Mouse (Mus musculus) Patski (cell line): ENCODE measurements around the gene Cox7a1. TPM values are rescaled to one million over a fixed set of nuclear protein-coding genes. Genes with fewer than 3 reads are reported as not detected.

ENCODE experiments used
- ATAC-seq: fragments of 100-300 bp; one replicate; pipeline ENCODE4 v1.8.0; 2021
- CTCF ChIA-PET: fragments of 350-600 bp; sonication (Branson Sonifier 250); formaldehyde crosslinking; loops from one replicate; lab custom pipeline; 2022; ENCODE audit warnings: inconsistent platforms; lab: Charles Lee
- POLR2A ChIA-PET: fragments of 350-600 bp; sonication (Branson Sonifier 250); formaldehyde crosslinking; loops from one replicate; lab custom pipeline; 2022; ENCODE audit warnings: antibody characterized with exemption, inconsistent platforms; lab: Charles Lee
- DNase-seq: peaks from one replicate; pipeline ENCODE4 v3.0.0-alpha.2; 2011; ENCODE audit warnings: low read depth, low spot score
- H3K27me3 ChIP-seq: fragments of 371-371 bp; one replicate; pipeline ENCODE4 v1.5.1; 2021
- CTCF ChIP-seq: fragments of 100-300 bp; IDR thresholded peaks from one replicate; pipeline ENCODE4 v1.5.1; 2021
- in situ Hi-C: fragments of 300-500 bp; cut with MboI; formaldehyde crosslinking; loops from 3 replicates; pipeline ENCODE4 v1.11.1; 2018; ENCODE audit warnings: low pct_unique_long_range_greater_than_20kb, mixed read lengths
- polyA plus RNA-seq: library from polyadenylated mRNA; unstranded; gene quantifications from one replicate; pipeline ENCODE4 v1.2.3, GENCODE M21; 2021

The Cox7a1 gene
- polyA plus RNA-seq, 1 experiment from 2014 or later: 0.89 TPM

GRCm38 (mm10) chr7:30188344-30189115, 4.6 kb downstream of the Cox7a1 start:
- DNase-seq: no peak
- ChIA-PET CTCF (interaction anchor here (1.0 to 2.3 kb wide), 3 partner anchors 10 to 18 kb away, joined by 3 to 12 read pairs (median 3); partner anchors contain the start of gene Capns1), POLR2A (interaction anchor here (0.9 kb wide), 1 partner anchor 11 kb away, joined by 4 read pairs; no protein-coding TSS in a partner anchor)
- ATAC-seq: no peak
- H3K27me3 ChIP-seq: no peaks in the 10 kb centered on the region
- TF ChIP-seq CTCF: no peak
- in situ Hi-C loops: no loop called here

- DNase-seq: no peak
- ATAC-seq: no peak
- ChIA-PET POLR2A (interaction anchor here (0.6 to 0.9 kb wide), 2 partner anchors 10 to 648 kb away, joined by 4 to 8 read pairs; no protein-coding TSS in a partner anchor), CTCF (interaction anchor here (1.0 to 2.3 kb wide), 2 partner anchors 10 to 15 kb away, joined by 3 to 12 read pairs; partner anchors contain the start of gene Capns1)
- H3K27me3 ChIP-seq: no peaks in the 10 kb centered on the region
- in situ Hi-C loops: no loop called here
- TF ChIP-seq CTCF: no peak
Measured at GRCm38 (mm10) chr7:30189116-30189491, 5.2 kb downstream of the Cox7a1 start.

DNA sequence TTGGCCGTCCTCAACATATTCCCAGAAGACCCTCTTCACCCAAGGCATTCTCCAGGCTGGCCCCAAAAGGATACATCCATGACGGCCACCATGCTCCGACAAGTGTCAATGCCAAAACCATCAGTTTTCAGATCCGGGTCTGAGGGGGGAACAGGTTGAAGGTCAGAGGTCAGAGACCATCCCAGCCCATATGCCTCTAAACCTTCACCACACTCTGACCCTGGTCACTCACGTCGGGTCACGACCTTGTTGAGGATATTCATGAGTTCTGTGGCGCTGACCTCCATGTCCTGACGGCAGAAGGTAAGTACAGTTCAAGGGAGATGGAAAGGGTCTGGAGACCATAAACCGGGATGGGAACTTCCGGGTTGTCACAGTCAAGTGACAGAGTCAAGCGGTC, 8.1 kb downstream of the Cox7a1 start:
- no peak for ATAC-seq

DNA sequence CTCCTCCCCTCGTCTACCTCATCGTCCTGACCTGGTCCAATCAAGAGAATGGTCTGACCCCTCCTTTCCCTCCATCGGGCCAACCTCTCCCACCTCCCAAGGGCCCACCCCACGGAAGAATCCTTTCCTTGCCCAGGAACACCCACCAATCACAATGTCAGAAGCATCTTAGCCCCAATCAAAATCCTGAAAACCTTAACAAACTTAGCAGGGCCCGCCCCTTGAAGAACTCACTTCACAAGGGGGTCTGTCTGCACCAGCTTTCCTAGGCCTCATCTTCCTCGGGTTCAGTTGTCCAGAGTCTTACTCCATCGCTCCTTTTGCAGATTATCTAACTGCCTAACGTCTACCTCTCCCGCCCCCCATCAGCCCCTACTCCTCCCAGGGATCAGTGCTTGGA, 9.1 kb downstream of the Cox7a1 start:
- in situ Hi-C loops: no loop called here
- no peaks in the 10 kb centered on the region for H3K27me3 ChIP-seq
- ChIA-PET CTCF (interaction anchor here (1.2 kb wide), 1 partner anchor 12 kb away, joined by 5 read pairs; no protein-coding TSS in a partner anchor), POLR2A (interaction anchor here (1.1 kb wide), 1 partner anchor 11 kb away, joined by 4 read pairs; no protein-coding TSS in a partner anchor)
- TF ChIP-seq CTCF: no peak
- DNase-seq (no peak), ATAC-seq (no peak)

More for the DNA sequence above, 8.1 kb downstream of the Cox7a1 start:
- H3K27me3 ChIP-seq: no peaks in the 10 kb centered on the region
- no peak for DNase-seq
- CTCF ChIA-PET: no interaction called here
- in situ Hi-C loops: no loop called here
- POLR2A ChIA-PET: no interaction called here
- no peak for TF ChIP-seq CTCF

- ChIA-PET POLR2A (interaction anchor here (0.8 to 1.1 kb wide), 2 partner anchors 12 to 15 kb away, joined by 3 to 4 read pairs; no protein-coding TSS in a partner anchor), CTCF (interaction anchor here (1.2 to 1.3 kb wide), 3 partner anchors 12 to 24 kb away, joined by 5 to 6 read pairs (median 5); no protein-coding TSS in a partner anchor)
- H3K27me3 ChIP-seq: no peaks in the 10 kb centered on the region
- ATAC-seq: peak; percentile 38
- no peak for TF ChIP-seq CTCF
- DNase-seq: no peak
- in situ Hi-C loops: no loop called here
Measured at GRCm38 (mm10) chr7:30193581-30194100, 9.7 kb downstream of the Cox7a1 start.

DNA sequence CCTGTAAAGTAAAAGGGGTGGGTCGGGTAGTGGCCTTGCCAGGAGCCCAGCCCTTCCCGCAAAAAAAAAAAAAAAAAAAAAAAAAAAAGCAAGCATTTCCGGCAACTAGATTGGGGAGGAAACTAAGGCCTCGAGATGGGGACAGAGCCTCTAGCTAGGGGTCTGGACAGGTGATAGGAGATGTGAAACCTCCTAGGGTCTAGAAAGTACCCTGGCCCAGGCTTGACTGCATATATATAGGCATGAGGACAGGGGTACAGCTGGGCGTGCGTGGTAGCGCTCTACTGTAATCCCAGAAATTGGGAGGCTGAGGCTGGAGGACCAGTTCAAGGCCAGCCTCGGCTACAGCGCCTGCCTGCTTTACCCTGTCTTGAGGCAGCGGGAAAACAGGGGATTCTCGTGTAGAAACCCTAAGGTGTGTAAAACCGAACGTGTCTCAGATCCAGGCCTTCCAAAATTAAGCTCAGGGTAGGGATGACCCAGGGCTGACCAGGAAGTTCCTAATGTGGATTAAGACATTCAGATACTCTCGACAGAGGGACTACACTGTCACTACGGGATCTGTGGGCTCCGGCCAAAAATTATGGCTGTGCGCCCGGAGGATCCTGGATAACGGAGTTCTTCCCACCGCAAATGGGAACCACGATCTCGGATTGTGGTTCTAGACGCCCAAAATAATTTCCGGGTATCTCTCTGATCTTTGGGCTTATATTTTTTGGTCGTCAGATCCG, 10.3 kb downstream of the Cox7a1 start:
- no peak for TF ChIP-seq CTCF
- in situ Hi-C loops: no loop called here
- ATAC-seq (no peak), DNase-seq (no peak)
- ChIA-PET POLR2A (interaction anchor here (0.6 to 1.2 kb wide), 4 partner anchors 13 to 182 kb away, joined by 3 to 4 read pairs (median 3); no protein-coding TSS in a partner anchor), CTCF (interaction anchor here (1.2 to 1.4 kb wide), 3 partner anchors 11 to 23 kb away, joined by 3 to 6 read pairs (median 5); no protein-coding TSS in a partner anchor)
- no peaks in the 10 kb centered on the region for H3K27me3 ChIP-seq

GRCm38 (mm10) chr7:30194884-30195283, 10.9 kb downstream of the Cox7a1 start:
- in situ Hi-C loops: no loop called here
- TF ChIP-seq CTCF: no peak
- DNase-seq (peak; percentile 79), ATAC-seq (peak; percentile 72)
- CTCF ChIA-PET: interaction anchor here (1.2 to 1.4 kb wide), 3 partner anchors 11 to 22 kb away, joined by 3 to 6 read pairs (median 5); no protein-coding TSS in a partner anchor
- POLR2A ChIA-PET: interaction anchor here (1.2 kb wide), 1 partner anchor 13 kb away, joined by 3 read pairs; no protein-coding TSS in a partner anchor
- H3K27me3 ChIP-seq: no peaks in the 10 kb centered on the region

- POLR2A ChIA-PET: interaction anchor here (1.2 kb wide), 1 partner anchor 14 kb away, joined by 3 read pairs; no protein-coding TSS in a partner anchor
- no peaks in the 10 kb centered on the region for H3K27me3 ChIP-seq
- TF ChIP-seq CTCF: no peak
- ATAC-seq: no peak
- in situ Hi-C loops: no loop called here
- DNase-seq: no peak
- CTCF ChIA-PET: interaction anchor here (1.4 to 1.9 kb wide), 2 partner anchors 10 to 17 kb away, joined by 3 to 5 read pairs; no protein-coding TSS in a partner anchor
Measured at GRCm38 (mm10) chr7:30195461-30195860, 11.5 kb downstream of the Cox7a1 start.

- POLR2A ChIA-PET: no interaction called here
- in situ Hi-C loops: no loop called here
- H3K27me3 ChIP-seq: no peaks in the 10 kb centered on the region
- peak; percentile 37 for ATAC-seq
- DNase-seq: no peak
- TF ChIP-seq CTCF: no peak
- CTCF ChIA-PET: interaction anchor here (1.2 to 1.9 kb wide), 2 partner anchors 9 to 21 kb away, joined by 4 to 5 read pairs; no protein-coding TSS in a partner anchor
Measured at GRCm38 (mm10) chr7:30196171-30196570, 12.2 kb downstream of the Cox7a1 start.
